Mouse (Mus musculus): ENCODE measurements at regions not wholly inside any gene's neighbourhood (a gene's known extent, or its start where the extent isn't known, plus 50 kb on each side); places are given as distances from the start of the nearest gene placed in this dataset.
A peak's percentile ranks its signal among the peaks of the same experiment; 100 is the strongest.

DNA sequence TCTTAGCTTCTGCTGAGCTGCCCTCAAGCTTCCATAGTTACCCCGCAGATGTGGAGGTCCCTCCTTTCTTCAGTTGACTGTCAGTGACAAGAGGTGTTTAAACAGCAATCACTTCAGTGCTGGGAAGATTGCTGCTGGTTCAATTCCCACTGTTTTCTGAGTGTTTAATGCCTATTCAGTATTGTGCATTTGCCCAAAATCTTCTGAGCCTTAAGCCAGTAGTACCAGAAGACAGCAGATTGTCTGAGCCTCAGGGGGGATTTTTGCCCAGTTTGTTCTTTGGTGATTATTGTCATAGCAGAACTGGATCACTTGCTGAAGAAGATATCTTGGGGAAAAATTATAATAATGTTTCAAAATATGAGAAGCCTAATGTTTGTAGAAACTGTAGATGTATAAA is 135.3 kb upstream of the Zfand5 start:
- no peak overlapping the region for H3K27ac ChIP-seq (ENCODE audit: insufficient read depth, low read depth, low read length)
- no peak for TF ChIP-seq POLR2A (IDR thresholded peaks at IDR 0.05; ENCODE audit: insufficient read depth, low read depth, low read length)
- no peak for TF ChIP-seq CTCF (IDR thresholded peaks at IDR 0.05; ENCODE audit: insufficient read depth, low read depth, low read length)
- WGBS, result 79% methylated on average over 1 of the region's 1 CpGs
- H3K4me1 ChIP-seq (ENCODE audit: control insufficient read depth, insufficient read depth, low read length), result peaks cover 5% of the 10 kb centered on the region
- no peak overlapping the region for H3K4me3 ChIP-seq (ENCODE audit: insufficient read depth, low read depth, low read length)

DNA sequence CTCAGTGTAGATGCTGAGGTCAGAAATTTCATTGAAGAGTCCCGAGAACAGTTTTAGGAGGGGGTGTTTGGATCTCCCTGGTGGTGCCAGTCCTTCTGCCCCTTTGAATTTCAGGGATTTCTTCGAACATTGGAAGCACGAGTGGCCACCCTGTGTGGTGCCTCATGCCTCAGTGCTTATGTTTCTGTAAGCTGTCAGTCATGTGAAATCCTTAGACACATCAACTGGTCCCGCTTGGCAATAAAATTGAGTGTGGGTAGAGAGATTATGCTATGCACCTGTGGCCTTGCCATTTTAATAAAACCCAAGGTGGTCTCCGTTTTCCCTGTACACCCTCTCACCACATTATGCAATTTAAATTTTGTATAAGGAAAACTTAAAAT is 136.1 kb upstream of the Zfand5 start:
- no peak overlapping the region for H3K4me3 ChIP-seq (ENCODE audit: insufficient read depth, low read depth, low read length)
- 56% methylated on average over 5 of the region's 5 CpGs for WGBS
- no peak overlapping the region for H3K27ac ChIP-seq (ENCODE audit: insufficient read depth, low read depth, low read length)
- H3K4me1 ChIP-seq (ENCODE audit: control insufficient read depth, insufficient read depth, low read length), result peaks cover 5% of the 10 kb centered on the region
- TF ChIP-seq CTCF (IDR thresholded peaks at IDR 0.05; ENCODE audit: insufficient read depth, low read depth, low read length) (no peak), POLR2A (IDR thresholded peaks at IDR 0.05; ENCODE audit: insufficient read depth, low read depth, low read length) (no peak)

DNA sequence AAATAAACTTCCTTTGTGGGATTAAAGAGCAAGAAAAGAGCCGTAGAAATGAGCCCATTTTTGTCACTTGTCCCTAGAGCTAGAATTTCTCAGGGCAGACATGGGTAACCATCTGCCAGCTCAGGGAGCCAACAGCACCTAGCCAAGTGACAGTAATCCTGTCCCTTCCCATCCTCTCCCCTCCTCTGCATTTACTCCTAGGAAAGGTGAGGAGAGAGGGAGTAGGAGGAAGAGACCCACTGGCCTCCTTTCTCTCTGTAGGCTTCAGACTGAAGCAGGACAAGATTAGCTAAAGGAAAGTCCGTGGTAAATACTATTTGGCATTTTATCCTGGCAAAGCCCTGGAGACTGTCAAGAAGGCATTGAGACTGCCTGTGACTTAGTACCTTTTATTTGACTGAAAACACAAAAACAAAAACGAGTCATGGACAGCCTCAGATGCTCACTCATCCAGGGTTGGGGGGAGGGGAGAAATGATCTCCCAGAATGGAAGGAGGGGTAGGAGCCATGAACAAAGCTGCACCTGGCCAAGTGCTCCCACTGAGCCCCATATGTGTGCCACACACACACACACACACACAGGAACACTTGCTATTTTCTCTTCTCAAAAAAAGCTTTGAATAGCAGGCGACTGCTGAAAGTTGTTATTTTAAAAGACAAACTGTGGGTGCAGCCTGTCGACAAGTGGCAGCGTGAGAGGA is 136.6 kb upstream of the Zfand5 start:
- H3K4me3 ChIP-seq (ENCODE audit: insufficient read depth, low read depth, low read length), result no peak overlapping the region
- H3K4me1 ChIP-seq (ENCODE audit: control insufficient read depth, insufficient read depth, low read length), result peaks cover 5% of the 10 kb centered on the region
- WGBS, result 27% methylated on average over 6 of the region's 6 CpGs
- H3K27ac ChIP-seq (ENCODE audit: insufficient read depth, low read depth, low read length), result no peak overlapping the region
- TF ChIP-seq CTCF (IDR thresholded peaks at IDR 0.05; ENCODE audit: insufficient read depth, low read depth, low read length), result no peak
- TF ChIP-seq POLR2A (IDR thresholded peaks at IDR 0.05; ENCODE audit: insufficient read depth, low read depth, low read length), result no peak

DNA sequence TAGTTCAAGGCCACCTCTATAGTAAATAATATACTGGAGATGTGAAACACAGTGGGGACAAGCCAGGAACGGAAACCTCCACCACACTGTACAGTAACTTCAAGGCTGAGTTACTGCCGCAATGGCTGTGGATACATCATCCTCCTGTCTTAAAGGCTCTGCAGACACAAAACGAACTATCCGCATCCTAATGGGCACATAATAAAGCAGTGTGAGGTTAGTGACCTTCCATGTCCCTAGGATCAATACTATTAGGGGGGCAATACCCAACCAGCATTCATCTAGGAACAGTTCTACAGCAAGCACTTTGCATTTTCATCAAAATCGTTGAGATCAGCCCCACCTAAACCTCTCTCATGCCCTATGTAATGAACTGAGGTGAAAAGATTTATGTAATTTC is 142.4 kb upstream of the Zfand5 start:
- Histone ChIP-seq H3K27ac (ENCODE audit: insufficient read depth, low read depth, low read length) (no peak overlapping the region), H3K4me3 (ENCODE audit: insufficient read depth, low read depth, low read length) (no peak overlapping the region), H3K4me1 (ENCODE audit: control insufficient read depth, insufficient read depth, low read length) (no peaks in the 10 kb centered on the region)
- TF ChIP-seq CTCF (IDR thresholded peaks at IDR 0.05; ENCODE audit: insufficient read depth, low read depth, low read length), result no peak
- TF ChIP-seq POLR2A (IDR thresholded peaks at IDR 0.05; ENCODE audit: insufficient read depth, low read depth, low read length), result no peak
- WGBS, result 96% methylated on average over 5 of the region's 5 CpGs

DNA sequence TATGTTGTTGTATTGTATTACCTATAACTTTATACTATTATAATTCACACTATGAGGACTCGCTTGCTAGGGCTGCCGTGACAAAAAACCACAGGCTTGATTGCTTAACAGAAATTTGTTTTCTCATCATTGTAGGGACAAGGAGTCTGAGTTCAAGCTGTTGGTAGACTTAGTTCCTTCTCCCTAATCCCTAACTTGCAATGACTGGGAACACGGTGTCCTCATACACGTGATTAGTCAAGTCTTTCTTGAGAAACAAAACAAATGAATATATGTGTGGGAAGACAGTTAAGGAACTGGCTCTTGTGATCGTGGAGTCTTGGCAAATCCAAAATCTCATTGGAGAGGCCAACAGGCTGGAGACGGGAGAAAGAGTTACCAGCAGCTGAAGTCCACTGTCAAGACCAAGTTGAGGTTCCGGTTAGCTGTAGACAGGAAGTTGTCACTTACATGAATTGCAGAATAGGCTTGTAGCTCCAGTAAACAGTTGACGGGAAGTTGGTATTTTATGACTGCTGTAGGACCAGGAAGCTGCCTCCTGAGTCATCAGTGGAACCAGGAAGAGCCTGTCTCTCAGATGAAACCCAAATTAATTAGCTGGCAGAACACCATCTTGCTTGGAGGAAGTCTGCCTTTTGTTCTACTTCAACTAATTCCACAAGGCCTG is 144.9 kb upstream of the Zfand5 start:
- H3K4me1 ChIP-seq (ENCODE audit: control insufficient read depth, insufficient read depth, low read length), result no peaks in the 10 kb centered on the region
- TF ChIP-seq CTCF (IDR thresholded peaks at IDR 0.05; ENCODE audit: insufficient read depth, low read depth, low read length) (no peak), POLR2A (IDR thresholded peaks at IDR 0.05; ENCODE audit: insufficient read depth, low read depth, low read length) (no peak)
- 83% methylated on average over 8 of the region's 8 CpGs for WGBS
- H3K4me3 ChIP-seq (ENCODE audit: insufficient read depth, low read depth, low read length), result no peak overlapping the region
- no peak overlapping the region for H3K27ac ChIP-seq (ENCODE audit: insufficient read depth, low read depth, low read length)

DNA sequence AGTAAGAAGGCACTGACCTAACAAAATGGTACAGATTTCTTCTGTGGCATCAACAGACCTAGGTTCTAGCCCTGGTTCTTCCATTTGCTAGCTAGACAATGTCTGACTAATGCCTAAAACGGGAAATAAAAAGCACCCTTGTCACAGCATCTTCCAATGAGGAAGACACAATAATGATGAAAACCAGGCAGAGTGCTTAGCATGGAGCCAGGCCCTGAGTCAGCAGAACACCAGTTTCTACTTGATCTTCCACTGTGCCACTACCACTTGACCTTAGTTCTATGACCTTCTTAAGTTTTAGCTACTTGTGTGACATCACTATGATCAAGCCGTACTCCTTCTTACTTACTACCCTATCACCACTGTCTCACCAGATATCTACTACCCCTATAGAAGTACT is 145.4 kb upstream of the Zfand5 start:
- Histone ChIP-seq H3K4me3 (ENCODE audit: insufficient read depth, low read depth, low read length) (no peak overlapping the region), H3K27ac (ENCODE audit: insufficient read depth, low read depth, low read length) (no peak overlapping the region), H3K4me1 (ENCODE audit: control insufficient read depth, insufficient read depth, low read length) (no peaks in the 10 kb centered on the region)
- TF ChIP-seq POLR2A (IDR thresholded peaks at IDR 0.05; ENCODE audit: insufficient read depth, low read depth, low read length) (no peak), CTCF (IDR thresholded peaks at IDR 0.05; ENCODE audit: insufficient read depth, low read depth, low read length) (no peak)
- WGBS, result 83% methylated on average over 2 of the region's 2 CpGs

DNA sequence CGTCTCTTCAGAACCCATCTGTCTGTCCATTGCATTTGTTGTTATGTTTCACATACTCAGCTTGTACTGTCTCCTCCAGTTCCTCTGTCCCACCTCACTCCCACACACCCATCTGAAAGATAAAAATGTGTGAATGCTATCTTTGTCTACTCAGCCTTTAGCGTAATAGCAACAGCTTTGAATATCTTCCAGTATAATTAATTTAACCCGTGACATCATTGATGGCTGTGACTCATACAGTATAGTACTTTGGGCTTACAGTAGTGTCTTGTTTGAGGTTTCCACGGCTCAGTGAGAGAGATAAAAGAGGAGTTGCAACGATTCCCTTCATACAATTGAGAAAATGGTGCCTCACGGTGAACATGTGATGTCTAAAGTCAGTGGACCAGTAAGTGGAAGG is 152.6 kb upstream of the Zfand5 start:
- no peak overlapping the region for H3K4me3 ChIP-seq (ENCODE audit: insufficient read depth, low read depth, low read length)
- TF ChIP-seq CTCF (IDR thresholded peaks at IDR 0.05; ENCODE audit: insufficient read depth, low read depth, low read length) (no peak), POLR2A (IDR thresholded peaks at IDR 0.05; ENCODE audit: insufficient read depth, low read depth, low read length) (no peak)
- WGBS, result 34% methylated on average over 6 of the region's 6 CpGs
- peak overlapping the region; percentile 83 for H3K27ac ChIP-seq (ENCODE audit: insufficient read depth, low read depth, low read length)
- no peaks in the 10 kb centered on the region for H3K4me1 ChIP-seq (ENCODE audit: control insufficient read depth, insufficient read depth, low read length)

DNA sequence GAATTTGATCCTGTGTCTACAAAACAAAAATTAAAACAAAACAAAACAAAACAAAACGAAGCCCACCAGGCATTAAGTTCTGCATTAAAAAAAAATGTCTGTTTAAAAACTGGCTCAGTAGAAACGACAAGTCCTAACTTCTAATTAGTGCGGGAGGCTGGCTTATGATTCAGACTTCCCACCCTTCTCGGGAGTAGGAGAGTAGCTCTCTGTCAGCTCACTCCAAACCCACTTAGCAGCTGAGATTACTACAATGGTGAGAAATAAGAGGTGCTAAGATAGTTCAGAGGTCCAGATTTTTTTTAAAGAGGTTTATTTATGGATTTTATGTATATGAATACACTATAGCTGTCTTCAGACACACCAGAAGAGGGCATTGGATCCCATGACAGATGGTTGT is 153.3 kb upstream of the Zfand5 start:
- WGBS, result 22% methylated on average over 4 of the region's 4 CpGs
- TF ChIP-seq POLR2A (IDR thresholded peaks at IDR 0.05; ENCODE audit: insufficient read depth, low read depth, low read length) (no peak), CTCF (IDR thresholded peaks at IDR 0.05; ENCODE audit: insufficient read depth, low read depth, low read length) (no peak)
- Histone ChIP-seq H3K4me1 (ENCODE audit: control insufficient read depth, insufficient read depth, low read length) (no peaks in the 10 kb centered on the region), H3K27ac (ENCODE audit: insufficient read depth, low read depth, low read length) (peak overlapping the region; percentile 51; the same call in 1 of the 2 replicates), H3K4me3 (ENCODE audit: insufficient read depth, low read depth, low read length) (no peak overlapping the region)

DNA sequence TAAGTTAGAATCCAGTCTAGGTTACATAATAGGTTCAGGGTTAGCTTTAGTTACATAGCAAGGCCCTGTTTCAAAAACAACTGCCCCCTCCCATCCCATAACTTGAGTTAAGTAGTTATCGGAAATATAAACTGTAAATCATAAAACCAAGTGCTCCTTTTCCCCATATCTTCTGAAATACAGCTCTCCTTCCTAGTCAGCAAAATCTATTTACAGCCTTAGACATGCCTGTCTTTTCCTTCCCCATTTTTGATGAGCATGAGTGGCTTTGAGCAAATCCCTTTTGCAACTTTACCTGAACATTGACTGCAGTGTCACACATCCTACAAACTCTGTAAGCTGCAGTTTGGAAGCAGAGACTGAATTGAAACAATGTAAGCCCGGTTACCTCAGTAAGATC is 156.4 kb upstream of the Zfand5 start:
- Histone ChIP-seq H3K4me3 (ENCODE audit: insufficient read depth, low read depth, low read length) (no peak overlapping the region), H3K27ac (ENCODE audit: insufficient read depth, low read depth, low read length) (no peak overlapping the region), H3K4me1 (ENCODE audit: control insufficient read depth, insufficient read depth, low read length) (no peaks in the 10 kb centered on the region)
- 94% methylated on average over 2 of the region's 2 CpGs for WGBS
- TF ChIP-seq CTCF (IDR thresholded peaks at IDR 0.05; ENCODE audit: insufficient read depth, low read depth, low read length) (no peak), POLR2A (IDR thresholded peaks at IDR 0.05; ENCODE audit: insufficient read depth, low read depth, low read length) (no peak)
